8 mouse cellular contexts compared by ENCODE assay signal in the genomic region with DNA sequence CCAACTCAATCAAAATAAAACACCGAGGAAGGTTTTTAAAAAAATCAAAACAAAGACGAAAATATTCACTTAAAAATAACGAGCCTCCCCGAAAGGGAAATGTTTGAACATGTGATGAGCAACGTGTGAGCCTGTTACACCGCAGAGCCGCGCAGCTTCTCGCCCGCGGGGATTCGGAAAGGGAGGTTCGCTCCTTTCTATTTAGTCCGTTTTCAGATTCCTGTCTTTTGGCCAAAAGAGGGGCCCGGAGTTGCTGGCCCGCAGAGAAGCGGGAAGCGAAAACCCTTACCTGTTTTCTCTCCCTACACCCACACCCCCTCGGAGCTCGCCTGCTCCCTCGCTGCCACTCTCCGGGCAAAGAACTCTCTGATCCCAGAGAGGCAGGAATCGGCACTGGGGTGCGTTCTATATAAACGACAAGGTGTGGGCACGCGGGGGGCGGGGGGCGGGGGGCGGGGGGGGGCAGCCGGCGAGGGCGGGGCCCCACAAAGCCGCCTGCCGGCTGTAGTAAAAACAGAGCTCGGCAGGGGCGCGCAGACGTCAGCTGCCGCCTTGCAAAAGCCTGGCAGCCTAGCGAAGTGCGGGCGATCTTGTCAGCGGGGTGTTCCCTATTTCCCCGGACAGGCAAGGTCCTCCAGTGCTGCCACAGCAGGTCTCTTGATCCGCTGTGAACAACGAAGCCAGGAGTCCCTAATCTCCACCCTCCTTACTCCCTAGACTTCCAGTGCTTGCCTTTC. TPM values are rescaled to one million over a fixed set of nuclear protein-coding genes. Genes with fewer than 3 reads are reported as not detected.
DNase-seq lines count a peak whose midpoint lies in the region; ATAC-seq and TF ChIP-seq lines count a peak whose summit lies in the region.

Gene Fgf13, minus strand, starts transcription at position 377 of the 737 bp plus-strand sequence.

- intact Hi-C loops in gastrocnemius, postnatal 14 days (cut with DNase I; ENCODE audit: low total_unique reads) = no loop called here

- peak within 1 kb of the TSS; percentile 58 for H3K9ac ChIP-seq in limb, embryonic 11.5 days (ENCODE audit: low read length)
- H3K9ac ChIP-seq in midbrain, embryonic 15.5 days = peak within 1 kb of the TSS; percentile 61

- peak; percentile 19 for DNase-seq in adrenal gland, adult 2 months
- no peak for DNase-seq in adrenal gland, postnatal 4 days (ENCODE audit: low spot score in 2 of 2)
- DNase-seq in gastrocnemius, postnatal 14 days = peak; percentile 23
- peak; percentile 57 for DNase-seq in induced T-regulatory cell, adult 2 months (ENCODE audit: low read depth)
- peak; percentile 50 for DNase-seq in limb, embryonic 11.5 days (ENCODE audit: low spot score)

- ATAC-seq in limb, embryonic 11.5 days (ENCODE audit: insufficient number of reproducible peaks, low FRiP score, low TSS enrichment, low read depth) = peak; percentile 27; the same call in 1 of the 2 replicates
- ATAC-seq in midbrain, embryonic 15.5 days (replicated peaks) = peak; percentile 66

- WGBS in limb, embryonic 11.5 days = 22% methylated on average over 39 of the region's 47 CpGs
- 20% methylated on average over 47 of the region's 47 CpGs for WGBS in midbrain, embryonic 15.5 days

- H3K9me3 ChIP-seq in limb, embryonic 11.5 days (ENCODE audit: control insufficient read depth, low read length) = no peaks in the 10 kb centered on the region
- H3K9me3 ChIP-seq in midbrain, embryonic 15.5 days = no peaks in the 10 kb centered on the region

- H3K4me2 ChIP-seq in limb, embryonic 11.5 days (ENCODE audit: low read depth, severe bottlenecking) = peak within 1 kb of the TSS; percentile 64
- peak within 1 kb of the TSS; percentile 61 for H3K4me2 ChIP-seq in midbrain, embryonic 15.5 days

- H3K27me3 ChIP-seq in limb, embryonic 11.5 days (ENCODE audit: control insufficient read depth, insufficient read depth, low read length) = no peaks in the 10 kb centered on the region; the same call in 1 of the 2 replicates
- H3K27me3 ChIP-seq in midbrain, embryonic 15.5 days (replicated peaks) = no peaks in the 10 kb centered on the region
- no peaks in the 10 kb centered on the region for H3K27me3 ChIP-seq in testis, adult 2 months (ENCODE audit: control insufficient read depth, insufficient read depth, low read length)

- H3K36me3 ChIP-seq in limb, embryonic 11.5 days (ENCODE audit: control insufficient read depth, insufficient read depth, low read length) = no peaks in the 10 kb centered on the region
- no peaks in the 10 kb centered on the region for H3K36me3 ChIP-seq in midbrain, embryonic 15.5 days (replicated peaks)
- no peaks in the 10 kb centered on the region for H3K36me3 ChIP-seq in testis, adult 2 months (ENCODE audit: control insufficient read depth, insufficient read depth, low read length)

- H3K4me1 ChIP-seq in cortical plate, adult 2 months (ENCODE audit: control insufficient read depth, insufficient read depth, low read length) = peaks cover 1% of the 10 kb centered on the region; the same call in 1 of the 2 replicates
- no peaks in the 10 kb centered on the region for H3K4me1 ChIP-seq in limb, embryonic 11.5 days (ENCODE audit: control insufficient read depth, insufficient read depth, low read length)
- peaks cover 4% of the 10 kb centered on the region; the same call in 1 of the 2 replicates for H3K4me1 ChIP-seq in midbrain, embryonic 15.5 days
- peaks cover 8% of the 10 kb centered on the region for H3K4me1 ChIP-seq in testis, adult 2 months (ENCODE audit: control insufficient read depth, insufficient read depth, low read length)

- TF ChIP-seq CTCF in cortical plate, adult 2 months (IDR thresholded peaks at IDR 0.05; ENCODE audit: extremely low read depth, insufficient read depth, low read length) = no peak
- TF ChIP-seq CTCF in testis, adult 2 months (IDR thresholded peaks at IDR 0.05; ENCODE audit: control insufficient read depth, insufficient read depth, insufficient replicate concordance, low read depth, low read length) = no peak

- H3K4me3 ChIP-seq in cortical plate, adult 2 months (ENCODE audit: insufficient read depth, low read length) = peak within 1 kb of the TSS; percentile 57
- peak within 1 kb of the TSS; percentile 35 for H3K4me3 ChIP-seq in limb, embryonic 11.5 days (ENCODE audit: low read depth, low read length)
- peak within 1 kb of the TSS; percentile 56 for H3K4me3 ChIP-seq in midbrain, embryonic 15.5 days
- H3K4me3 ChIP-seq in testis, adult 2 months (ENCODE audit: control insufficient read depth, low read depth, low read length) = peak within 1 kb of the TSS; percentile 50

- H3K27ac ChIP-seq in cortical plate, adult 2 months (ENCODE audit: insufficient read depth, low read length) = no peak within 1 kb of the TSS
- no peak within 1 kb of the TSS; the same call in 1 of the 2 replicates for H3K27ac ChIP-seq in limb, embryonic 11.5 days (replicated peaks; ENCODE audit: low read depth, low read length)
- H3K27ac ChIP-seq in midbrain, embryonic 15.5 days = peak within 1 kb of the TSS; percentile 85
- peak within 1 kb of the TSS; percentile 49; the same call in 1 of the 2 replicates for H3K27ac ChIP-seq in testis, adult 2 months (ENCODE audit: control insufficient read depth, insufficient read depth, low read depth, low read length)

- no peak for TF ChIP-seq POLR2A in cortical plate, adult 2 months (IDR thresholded peaks at IDR 0.05; ENCODE audit: extremely low read depth, insufficient read depth, low read length)
- TF ChIP-seq POLR2A in testis, adult 2 months (IDR thresholded peaks at IDR 0.05; ENCODE audit: control insufficient read depth, low read depth, low read length) = no peak

RNA-seq across cellular contexts. Expression of gene Fgf13, which starts in this region (rescaled TPM):
- 1 to 10 TPM in 1 of 2 experiments, under 1 TPM in 1; 0.52 to 2.9 TPM for total RNA-seq in adrenal gland, adult 2 months (2021)
- 0.10 and 0.16 TPM in 2 replicates for polyA plus RNA-seq in adrenal gland, adult 2 months (2012; rRNA removed)
- 1 to 10 TPM; 4.1 to 4.5 TPM for total RNA-seq in adrenal gland, postnatal 4 days (2021)
- 104 and 105 TPM in 2 replicates for polyA plus RNA-seq in cortical plate, adult 2 months (2012; rRNA removed)
- 10 to 100 TPM; 42.0 to 44.1 TPM for total RNA-seq in gastrocnemius, postnatal 14 days (2021)
- polyA plus RNA-seq in limb, embryonic 11.5 days (2014; fragmentation: Nextera tagmentation; extraction: Ambion mirVana) = 10.5 and 10.8 TPM in 2 replicates
- polyA plus RNA-seq in midbrain, embryonic 15.5 days (2015; fragmentation: Nextera tagmentation; extraction: Ambion mirVana) = 151 and 168 TPM in 2 replicates
- 0.37 and 0.74 TPM in 2 replicates for polyA plus RNA-seq in testis, adult 2 months (2012; rRNA removed)

Comparison
In these comparisons a context has a peak if more than half of its experiments do, and no peak if none do; other contexts are left out.
1. RNA of gene Fgf13 (total RNA-seq): 42.0 to 44.1 TPM in gastrocnemius, postnatal 14 days; 4.1 to 4.5 TPM in adrenal gland, postnatal 4 days and 0.52 to 2.9 TPM in adrenal gland, adult 2 months; every median in the first group is over 4 times any median in the second.
2. DNase-seq: peak in adrenal gland, adult 2 months (single experiment), gastrocnemius, postnatal 14 days (single experiment), induced T-regulatory cell, adult 2 months (single experiment) and limb, embryonic 11.5 days (single experiment); none in adrenal gland, postnatal 4 days (0 of 2).
3. H3K27ac ChIP-seq: peak in midbrain, embryonic 15.5 days (single experiment) and testis, adult 2 months (single experiment); none in cortical plate, adult 2 months (single experiment) and limb, embryonic 11.5 days (single experiment).
4. Peak in every context shown above with its lines, with median percentiles within 50 percentile points of each other: H3K4me3 ChIP-seq.